Mouse (Mus musculus) embryonic stem cell, embryonic (primary cell): Measurements from ENCODE around the gene Rab12.

Source experiments
- CTCF ChIA-PET, 4 experiments: fragments of 300-600 bp in 2 of 4; fragments of 350-600 bp in 2 of 4; sonication (Branson Sonifier 250); formaldehyde crosslinking; loops; one replicate each; lab custom pipeline; 2022; ENCODE audit warnings: inconsistent platforms in 2 of 4; lab: Charles Lee
- POLR2A ChIA-PET, 4 experiments: fragments of 300-600 bp in 2 of 4; fragments of 350-600 bp in 2 of 4; sonication (Branson Sonifier 250); formaldehyde crosslinking; loops; one replicate each; lab custom pipeline; 2022; ENCODE audit warnings: antibody characterized with exemption in 4 of 4, inconsistent platforms in 1 of 4; lab: Charles Lee

The Rab12 gene

DNA sequence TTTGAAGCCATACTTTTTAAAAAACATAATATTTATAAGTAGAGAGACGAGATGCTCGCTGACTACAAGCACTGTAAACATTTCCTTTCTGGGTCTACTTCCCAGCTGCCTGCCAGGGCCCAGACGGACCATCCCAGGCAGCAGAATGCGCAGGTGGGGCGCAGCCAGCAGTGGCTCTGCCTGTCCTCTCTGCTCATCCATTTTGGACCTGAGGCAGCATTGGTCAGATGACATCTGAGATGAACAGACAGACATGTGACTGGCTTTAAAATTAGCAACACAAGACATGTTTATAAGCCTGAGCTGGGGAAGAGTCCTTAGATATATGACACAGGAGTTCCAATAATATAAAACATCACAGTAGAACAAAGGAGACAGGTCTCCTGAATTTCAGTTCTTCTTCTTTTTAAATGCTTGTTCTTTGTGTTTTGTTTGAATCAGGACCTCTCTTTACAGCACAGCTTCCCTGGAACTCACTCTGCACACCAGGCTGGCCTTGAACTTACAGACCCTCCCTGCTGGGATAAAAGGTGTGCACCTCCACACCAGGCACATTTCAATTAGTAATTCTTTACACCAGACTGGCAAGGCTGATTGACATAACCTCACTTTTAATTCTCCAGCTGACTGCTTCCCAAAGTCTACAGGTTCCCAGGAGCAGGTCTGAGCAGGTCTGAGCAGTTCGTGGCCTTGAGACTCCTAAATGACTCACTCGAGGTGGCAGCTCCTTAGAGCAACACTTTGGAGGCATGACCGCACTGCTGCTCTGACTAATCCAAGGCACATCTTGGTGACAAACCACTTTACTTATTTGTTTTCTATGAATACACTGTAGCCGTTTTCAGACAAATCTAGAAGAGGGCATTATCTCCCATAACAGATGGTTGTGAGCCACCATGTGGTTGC, 12.2 kb downstream of the Rab12 start:
- ChIA-PET POLR2A (interaction anchor here in 3 of 4 experiments (0.6 to 3.3 kb wide), 16 partner anchors 8 to 623 kb away, joined by 3 to 24 read pairs (median 5); no protein-coding TSS in a partner anchor), CTCF (interaction anchor here in 1 of 4 experiments (0.5 kb wide), 1 partner anchor 207 kb away, joined by 3 read pairs; no protein-coding TSS in a partner anchor)

DNA sequence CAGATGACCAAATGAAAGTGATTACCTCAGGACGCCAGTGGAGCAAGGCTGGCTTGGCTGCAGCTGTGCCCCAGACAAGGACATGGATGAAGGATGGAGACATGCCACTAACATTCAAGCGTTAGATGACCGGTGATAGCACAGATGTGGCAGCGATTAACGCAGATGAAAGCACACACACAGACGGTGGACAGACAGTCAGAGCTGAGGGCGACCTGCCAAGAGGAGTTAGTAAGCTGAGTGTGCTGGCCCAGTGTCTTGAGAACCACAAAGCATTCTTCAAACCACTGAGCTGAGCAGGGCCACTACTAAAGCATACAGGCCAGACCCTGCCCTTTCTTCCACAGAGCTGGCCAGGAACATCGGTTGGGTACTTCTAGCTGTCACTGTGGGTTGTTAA, 14.6 kb downstream of the Rab12 start:
- POLR2A ChIA-PET = interaction anchor here in 2 of 4 experiments (1.2 to 3.3 kb wide), 6 partner anchors 14 to 25 kb away, joined by 3 to 24 read pairs (median 8); partner anchors contain the start of gene Rab12 (in 2 of the 2)
- CTCF ChIA-PET = interaction anchor here in 2 of 4 experiments (0.5 to 1.1 kb wide), 6 partner anchors 14 to 1334 kb away, joined by 3 to 8 read pairs (median 3); partner anchors contain the start of gene Rab12 (in 1 of the 2)

DNA sequence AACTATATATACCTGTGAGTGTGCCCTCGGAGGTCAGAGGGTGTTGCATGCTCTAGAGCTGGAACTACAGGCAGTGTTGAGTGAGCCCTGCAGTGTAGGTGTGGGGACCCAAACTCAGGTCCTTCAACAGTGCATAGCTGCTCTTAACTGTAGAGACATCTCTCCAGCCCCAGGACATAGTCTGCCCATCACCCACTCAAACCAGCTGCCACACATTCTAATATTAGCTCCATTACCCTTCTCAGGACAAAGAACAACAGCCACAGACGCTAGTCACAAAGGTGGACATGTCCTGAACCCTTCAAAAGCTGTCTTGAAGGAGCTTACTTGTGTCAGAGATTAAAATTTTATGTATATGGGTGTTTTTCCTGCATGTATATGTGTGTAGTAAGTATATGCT, 15.3 kb downstream of the Rab12 start:
- ChIA-PET POLR2A (interaction anchor here (0.7 to 2.6 kb wide), 11 partner anchors 15 to 391 kb away, joined by 3 to 14 read pairs (median 3); partner anchors contain the start of gene Rab12 (in 3 of the 4)), CTCF (interaction anchor here in 3 of 4 experiments (0.6 to 0.7 kb wide), 7 partner anchors 15 to 1335 kb away, joined by 3 to 8 read pairs (median 5); no protein-coding TSS in a partner anchor)

DNA sequence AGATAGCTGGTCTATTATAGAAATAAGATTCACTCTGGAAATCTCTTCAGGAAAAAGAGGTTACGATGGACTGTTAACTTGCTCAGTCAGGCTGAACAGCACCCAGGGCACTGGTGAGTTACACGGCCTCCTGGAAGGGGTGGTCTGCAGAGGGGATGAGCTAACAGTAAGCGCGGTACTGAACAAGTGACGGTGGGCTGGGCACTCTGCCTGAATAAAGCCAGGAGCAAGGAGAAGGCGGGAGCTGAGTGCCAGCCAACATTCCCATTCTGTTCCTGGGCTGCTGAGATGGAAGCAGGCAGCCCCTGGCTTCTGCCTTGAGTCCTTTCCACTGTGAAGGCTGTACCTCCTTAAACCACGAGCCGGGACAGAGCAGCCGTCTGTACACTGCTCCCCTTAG, 16.1 kb downstream of the Rab12 start:
- ChIA-PET CTCF (interaction anchor here in 2 of 4 experiments (0.6 to 0.7 kb wide), 5 partner anchors 16 to 282 kb away, joined by 3 to 8 read pairs (median 5); no protein-coding TSS in a partner anchor), POLR2A (interaction anchor here (0.7 to 2.6 kb wide), 8 partner anchors 15 to 392 kb away, joined by 3 to 14 read pairs (median 4); partner anchors contain the start of gene Rab12 (in 2 of the 4))

DNA sequence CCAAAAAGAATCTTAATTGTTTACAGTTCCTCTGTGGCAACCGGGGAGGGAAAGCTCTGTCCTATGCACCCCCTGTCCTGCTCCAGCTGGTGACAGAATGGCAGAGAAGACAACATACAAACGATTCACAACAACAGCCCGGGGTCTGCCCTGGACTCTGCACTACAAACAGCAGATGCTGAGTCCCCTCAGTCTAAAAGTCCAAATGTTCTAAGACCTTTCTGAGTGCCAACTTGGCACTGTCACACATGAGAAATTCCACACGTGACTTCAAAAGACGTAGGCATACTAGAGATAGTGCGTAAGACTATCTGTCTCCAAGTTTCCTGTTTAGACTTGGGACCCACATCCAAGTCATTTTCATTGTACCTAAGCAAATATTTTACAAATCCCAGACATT, 16.7 kb downstream of the Rab12 start:
- POLR2A ChIA-PET = interaction anchor here in 1 of 4 experiments (2.7 kb wide), 1 partner anchor 12 kb away, joined by 11 read pairs; no protein-coding TSS in a partner anchor
- CTCF ChIA-PET = interaction anchor here in 1 of 4 experiments (0.5 kb wide), 1 partner anchor 633 kb away, joined by 3 read pairs; no protein-coding TSS in a partner anchor

DNA sequence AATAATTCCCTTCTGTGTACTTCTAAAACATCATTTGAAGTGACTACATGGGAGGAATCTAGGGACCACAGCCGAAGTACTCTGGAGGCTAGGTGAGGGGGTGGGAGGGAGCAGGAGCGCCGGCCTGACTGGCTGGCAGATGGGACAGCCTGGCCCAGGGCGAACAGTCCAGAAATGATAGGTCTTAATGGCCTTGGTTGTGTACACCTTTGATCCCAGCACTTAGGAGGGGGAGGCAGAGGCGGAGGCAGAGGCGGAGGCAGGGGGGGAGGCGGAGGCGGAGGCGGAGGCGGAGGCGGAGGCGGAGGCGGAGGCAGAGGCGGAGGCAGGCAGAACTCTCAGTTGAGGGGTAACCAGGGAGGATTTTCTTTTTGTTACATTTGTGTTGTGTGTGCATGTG, 20.9 kb downstream of the Rab12 start:
- CTCF ChIA-PET = interaction anchor here in 1 of 4 experiments (0.6 to 0.7 kb wide), 2 partner anchors 15 to 36 kb away, joined by 4 to 5 read pairs; no protein-coding TSS in a partner anchor
- POLR2A ChIA-PET = interaction anchor here in 1 of 4 experiments (1.2 kb wide), 1 partner anchor 12 kb away, joined by 3 read pairs; no protein-coding TSS in a partner anchor

DNA sequence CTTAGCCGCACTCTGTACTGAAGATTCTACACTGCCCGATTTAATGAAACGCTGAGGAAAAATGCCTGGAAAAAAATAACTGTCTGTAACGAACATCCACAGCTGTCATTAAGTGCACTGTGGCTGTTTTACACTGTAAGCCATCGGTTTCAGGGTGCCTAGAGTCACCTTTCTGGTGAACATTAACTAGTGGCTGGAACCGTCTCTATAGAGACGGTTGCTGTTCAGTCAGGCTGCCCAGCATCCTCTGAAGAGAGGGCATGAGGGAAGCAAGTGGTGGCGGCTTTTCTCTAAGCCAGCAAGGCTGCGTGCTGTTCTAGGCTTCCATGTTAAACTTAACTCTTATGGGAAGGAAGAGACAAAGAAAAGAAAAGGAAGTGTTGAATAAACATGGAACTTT, 22.9 kb downstream of the Rab12 start:
- CTCF ChIA-PET = no interaction called here

DNA sequence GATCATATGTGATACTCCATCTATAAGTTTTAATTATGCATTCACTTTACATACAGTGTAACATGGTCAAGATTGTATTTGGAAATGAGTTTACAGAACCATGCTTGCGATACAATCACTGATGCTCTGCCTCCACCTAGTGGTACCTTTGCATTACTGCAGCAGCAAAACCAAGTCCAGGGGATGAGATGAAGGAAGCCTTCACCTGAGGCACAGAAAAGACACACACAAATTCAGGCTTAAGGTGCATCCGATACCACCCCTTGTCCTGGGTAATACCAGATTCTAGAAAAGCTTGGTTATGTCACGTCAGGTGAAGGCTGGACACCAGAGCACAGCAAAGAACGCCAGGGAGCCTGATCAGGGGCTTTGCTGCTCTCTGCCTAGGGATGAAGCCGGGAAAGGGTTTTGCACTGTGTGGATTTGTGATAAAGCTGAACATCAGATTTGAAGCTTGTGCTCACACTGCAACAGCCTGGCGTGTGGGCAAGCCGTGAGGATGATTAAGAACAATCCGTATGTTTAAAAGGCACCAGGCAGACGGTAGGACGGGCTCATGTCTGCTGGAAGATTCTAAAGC, 29.4 kb downstream of the Rab12 start:
- POLR2A ChIA-PET = interaction anchor here in 1 of 4 experiments (0.8 kb wide), 1 partner anchor 269 kb away, joined by 3 read pairs; no protein-coding TSS in a partner anchor
- CTCF ChIA-PET = interaction anchor here in 1 of 4 experiments (0.9 kb wide), 1 partner anchor 255 kb away, joined by 3 read pairs; no protein-coding TSS in a partner anchor

More for the DNA sequence above, 22.9 kb downstream of the Rab12 start:
- POLR2A ChIA-PET = interaction anchor here in 1 of 4 experiments (1.5 kb wide), 1 partner anchor 13 kb away, joined by 4 read pairs; no protein-coding TSS in a partner anchor

DNA sequence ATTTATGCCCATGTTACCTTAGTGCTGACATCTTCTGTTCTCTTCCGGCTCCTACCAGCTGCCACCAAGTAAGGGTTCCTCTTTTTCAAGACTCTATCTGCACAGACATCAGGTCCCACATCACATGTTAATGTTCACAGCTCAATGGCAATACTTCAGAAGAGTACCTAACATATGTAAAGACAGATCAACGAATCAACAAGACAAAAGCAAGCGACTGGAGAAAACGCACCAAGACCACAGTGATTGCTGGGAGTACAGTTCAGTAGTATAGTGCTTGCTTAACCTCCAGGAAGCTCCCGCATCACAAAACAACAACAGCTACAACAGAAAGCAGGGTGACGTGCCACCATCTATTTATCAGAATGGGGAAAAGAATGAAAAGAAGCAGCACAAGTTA, 33.0 kb downstream of the Rab12 start:
- ChIA-PET POLR2A (interaction anchor here (0.6 to 20.9 kb wide), 53 partner anchors 11 to 873 kb away, joined by 3 to 1280 read pairs (median 4); partner anchors contain the start of genes Mtcl1 (in 3 of the 4), Ddx11 (in 1 of the 4), Rab12 (in 1 of the 4) and Vapa (in 1 of the 4)), CTCF (interaction anchor here (0.5 to 3.5 kb wide), 15 partner anchors 26 to 362 kb away, joined by 3 to 31 read pairs (median 3); partner anchors contain the start of gene Mtcl1 (in 2 of the 4))

DNA sequence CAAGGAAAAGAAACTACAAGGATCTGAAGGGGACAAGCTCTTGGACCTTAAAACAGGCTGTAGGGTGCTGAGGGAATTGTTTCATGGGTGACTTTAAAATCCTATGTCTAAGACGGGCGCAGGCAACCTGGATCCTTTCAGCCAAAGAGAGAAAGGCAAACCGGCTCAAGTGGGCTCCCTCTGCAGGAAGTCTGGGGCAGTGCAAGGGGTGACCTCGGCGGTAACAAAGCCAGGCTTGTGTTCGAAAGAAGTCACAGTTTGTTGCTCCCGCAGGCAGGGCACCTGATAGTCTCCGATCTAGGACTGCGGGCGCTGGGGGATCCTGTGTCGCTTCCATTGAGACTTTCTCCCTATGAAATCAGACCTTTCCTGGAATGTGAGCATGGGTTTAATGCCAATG, 33.8 kb downstream of the Rab12 start:
- POLR2A ChIA-PET = interaction anchor here (0.6 to 20.9 kb wide), 64 partner anchors 15 to 1211 kb away, joined by 3 to 1280 read pairs (median 5); partner anchors contain the start of genes Mtcl1 (in 4 of the 4), Ddx11 (in 1 of the 4), Lama1 (in 1 of the 4) and Ndufv2 (in 1 of the 4)
- CTCF ChIA-PET = interaction anchor here in 3 of 4 experiments (0.5 to 3.5 kb wide), 11 partner anchors 16 to 379 kb away, joined by 3 to 31 read pairs (median 4); partner anchors contain the start of gene Mtcl1 (in 2 of the 3)

DNA sequence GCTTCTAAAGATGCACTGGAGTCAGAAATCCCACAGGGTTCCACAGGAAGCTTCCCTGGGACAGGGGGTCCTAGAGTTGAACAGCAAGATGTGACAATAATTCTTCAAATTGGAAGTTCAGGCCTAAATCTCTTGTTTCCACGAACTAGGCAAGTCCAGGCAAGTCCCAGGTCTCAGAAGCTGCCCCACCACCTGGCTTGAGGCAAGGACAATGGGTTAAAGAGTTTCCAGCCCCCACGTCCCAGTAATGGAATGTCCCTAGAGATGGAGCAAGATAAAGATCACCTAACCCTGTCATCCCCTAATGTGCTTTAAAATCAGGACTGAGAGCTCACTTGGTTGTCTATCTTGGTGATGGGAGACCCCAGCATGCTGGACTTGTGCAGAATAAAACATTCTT, 34.6 kb downstream of the Rab12 start:
- ChIA-PET POLR2A (interaction anchor here (0.7 to 20.9 kb wide), 71 partner anchors 14 to 1212 kb away, joined by 3 to 1280 read pairs (median 5); partner anchors contain the start of genes Mtcl1 (in 4 of the 4), Ddx11 (in 1 of the 4), Lama1 (in 1 of the 4) and Ndufv2 (in 1 of the 4)), CTCF (interaction anchor here in 2 of 4 experiments (0.7 to 2.6 kb wide), 11 partner anchors 15 to 378 kb away, joined by 3 to 11 read pairs (median 3); partner anchors contain the start of gene Mtcl1 (in 2 of the 2))

DNA sequence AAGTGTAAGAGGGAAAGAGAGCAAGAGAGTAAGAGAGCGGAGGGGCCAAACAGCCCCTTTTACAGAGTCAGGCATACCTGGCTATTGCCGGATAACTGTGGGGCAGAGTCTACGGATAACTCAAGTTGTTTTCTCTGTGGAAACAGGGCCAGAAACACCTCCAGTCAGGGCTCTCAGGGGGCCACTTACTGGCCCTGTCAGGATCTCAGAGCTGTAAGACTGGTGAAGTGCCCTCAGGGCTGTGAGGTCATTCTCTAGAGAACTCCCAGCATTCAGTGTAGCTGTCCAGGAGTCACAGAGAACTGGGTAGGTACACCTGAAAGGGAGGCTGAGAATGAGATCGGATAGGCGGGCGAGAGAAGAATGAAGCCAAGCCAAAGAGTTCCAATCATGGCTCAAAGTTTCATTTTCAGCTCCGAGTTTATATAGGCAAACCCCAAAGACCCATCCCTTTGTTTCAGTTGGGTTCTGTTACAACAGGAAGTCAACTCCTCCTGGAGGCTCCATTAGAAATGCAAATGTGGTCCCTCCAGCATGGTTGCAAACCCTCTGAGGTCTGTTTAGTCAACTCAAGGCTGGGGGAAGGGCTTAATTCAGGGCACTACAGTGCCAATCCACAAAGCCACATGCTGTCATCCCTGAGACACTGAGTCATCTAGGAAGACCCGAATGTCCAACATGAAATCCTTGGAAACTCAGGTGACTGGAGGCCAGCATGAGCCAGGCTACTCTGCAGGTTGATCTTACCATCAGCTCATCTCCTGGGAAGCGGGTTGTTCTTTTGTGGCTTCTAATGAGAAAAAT, 35.7 kb downstream of the Rab12 start:
- ChIA-PET POLR2A (interaction anchor here (0.6 to 20.9 kb wide), 78 partner anchors 8 to 1214 kb away, joined by 3 to 1280 read pairs (median 4); partner anchors contain the start of genes Mtcl1 (in 4 of the 4), Washc1 (in 2 of the 4), Lama1 (in 1 of the 4) and Rab12 (in 1 of the 4)), CTCF (interaction anchor here in 3 of 4 experiments (0.5 to 2.2 kb wide), 10 partner anchors 9 to 250 kb away, joined by 3 to 9 read pairs (median 4); no protein-coding TSS in a partner anchor)

DNA sequence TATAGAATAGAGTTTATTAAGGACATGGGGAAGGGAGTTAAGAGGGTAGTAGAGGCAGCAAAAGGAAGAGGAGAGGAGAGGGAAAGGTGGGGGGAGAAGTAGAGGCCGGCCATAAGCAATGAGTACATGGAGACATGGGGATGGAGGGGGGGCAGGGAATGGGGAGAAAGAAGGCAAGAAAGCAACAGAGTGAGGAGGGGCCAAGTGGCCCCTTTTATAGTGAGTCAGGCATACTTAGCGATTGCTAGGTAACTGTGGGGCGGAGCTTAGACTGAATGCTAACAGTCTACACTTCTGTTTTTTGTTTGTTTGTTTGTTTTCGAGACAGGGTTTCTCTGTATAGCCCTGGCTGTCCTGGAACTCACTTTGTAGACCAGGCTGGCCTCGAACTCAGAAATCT, 38.2 kb downstream of the Rab12 start:
- ChIA-PET CTCF (interaction anchor here in 1 of 4 experiments (0.6 kb wide), 1 partner anchor 28 kb away, joined by 5 read pairs; no protein-coding TSS in a partner anchor), POLR2A (interaction anchor here (0.6 to 20.9 kb wide), 59 partner anchors 11 to 1342 kb away, joined by 3 to 1280 read pairs (median 4); partner anchors contain the start of genes Mtcl1 (in 3 of the 4), Ddx11 (in 1 of the 4) and Washc1 (in 1 of the 4))

DNA sequence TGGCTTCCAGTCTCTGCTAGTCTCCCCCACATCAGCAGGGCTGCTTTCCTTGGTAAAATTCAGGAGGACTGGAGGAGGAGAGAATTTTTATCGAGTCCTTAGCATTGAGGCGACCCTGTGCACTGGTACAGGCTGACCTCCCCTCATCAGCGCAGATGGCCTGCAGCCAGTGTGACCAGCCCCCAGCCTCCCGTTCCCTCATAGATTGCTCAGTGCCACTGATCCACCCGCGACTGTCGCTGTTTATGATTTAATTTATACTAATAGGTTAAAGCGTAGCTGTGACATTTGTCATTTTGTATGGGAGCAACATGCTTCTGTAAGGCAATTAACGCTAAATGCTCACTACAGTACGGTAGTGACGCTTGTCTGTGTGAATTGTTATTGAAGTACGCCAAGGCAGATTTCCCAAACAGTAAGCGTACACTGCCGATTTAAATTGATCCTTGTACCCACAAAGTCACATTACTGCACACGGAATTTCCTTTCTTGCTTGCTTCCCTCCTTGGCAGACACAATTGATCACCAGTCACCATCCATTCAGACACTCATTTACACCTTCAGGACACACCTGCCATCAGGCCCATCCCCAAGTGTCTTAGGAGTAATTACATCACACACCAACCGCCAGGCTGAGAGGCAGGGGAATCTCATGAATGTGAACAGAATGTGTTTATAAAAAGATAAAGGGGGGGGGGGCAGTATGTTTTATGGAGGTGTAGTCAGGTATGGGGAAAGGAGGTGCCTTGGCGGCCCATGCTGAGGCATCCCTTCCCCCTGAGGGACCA, 38.8 kb downstream of the Rab12 start:
- POLR2A ChIA-PET = interaction anchor here (0.6 to 26.5 kb wide), 152 partner anchors 1 to 1217 kb away, joined by 3 to 1280 read pairs (median 5); partner anchors contain the start of genes Mtcl1 (in 3 of the 4), Lama1 (in 1 of the 4), Rab12 (in 1 of the 4) and Vapa (in 1 of the 4)
- CTCF ChIA-PET = interaction anchor here (0.6 to 2.2 kb wide), 10 partner anchors 22 to 377 kb away, joined by 3 to 9 read pairs (median 4); partner anchors contain the start of gene Mtcl1 (in 2 of the 4)
